Mouse (Mus musculus) heart, adult 2 months (tissue): ENCODE measurements around the gene Dchs1. TPM values are rescaled to one million over a fixed set of nuclear protein-coding genes. Genes with fewer than 3 reads are reported as not detected.

Source experiments
- DNase-seq, 2 experiments: peaks; one replicate each; pipeline ENCODE4 v3.0.0; 2021
- H3K27ac ChIP-seq: fragments of 200-600 bp; 2 replicates; pipeline ENCODE4 v1.8.1; 2022
- H3K27me3 ChIP-seq: fragments of 200-500 bp; 2 replicates; pipeline ENCODE4 v1.6.1; 2012; ENCODE audit warnings: mild to moderate bottlenecking, low read length, inconsistent platforms, mixed read lengths; ENCODE audit not compliant: control insufficient read depth, insufficient read depth
- H3K36me3 ChIP-seq: fragments of 200-500 bp; 2 replicates; pipeline ENCODE4 v1.6.1; 2012; ENCODE audit warnings: low read length, inconsistent platforms; ENCODE audit not compliant: control insufficient read depth, insufficient read depth
- H3K4me1 ChIP-seq: fragments of 200-500 bp; 2 replicates; pipeline ENCODE4 v1.6.1; 2011; ENCODE audit warnings: low read length; ENCODE audit not compliant: control insufficient read depth, insufficient read depth
- H3K4me3 ChIP-seq: fragments of 200-600 bp; 2 replicates; pipeline ENCODE4 v1.8.1; 2022
- H3K79me2 ChIP-seq: fragments of 200-500 bp; replicated peaks from 2 replicates; pipeline ENCODE4 v1.6.1; 2012; ENCODE audit warnings: mild to moderate bottlenecking, inconsistent platforms, low read length, moderate library complexity, mixed read lengths; ENCODE audit not compliant: control insufficient read depth, insufficient read depth
- H3K9ac ChIP-seq: fragments of 200-500 bp; 2 replicates; pipeline ENCODE4 v1.6.1; 2012; ENCODE audit warnings: low read depth, mild to moderate bottlenecking, control low read depth, inconsistent platforms, low read length, mixed read lengths
- CTCF ChIP-seq: fragments of 200-600 bp; IDR thresholded peaks from 2 replicates; pipeline ENCODE4 v1.8.1; 2022; ENCODE audit warnings: antibody characterized with exemption, mild to moderate bottlenecking, moderate library complexity
- EP300 ChIP-seq: fragments of 200-500 bp; IDR thresholded peaks from 2 replicates; pipeline ENCODE4 v1.6.1; 2011; ENCODE audit warnings: low read depth, low read length, control low read depth; ENCODE audit not compliant: insufficient read depth
- POLR2A ChIP-seq: fragments of 200-500 bp; IDR thresholded peaks from 2 replicates; pipeline ENCODE4 v1.6.1; 2011; ENCODE audit warnings: mild to moderate bottlenecking, low read depth, low read length, control low read depth; ENCODE audit not compliant: insufficient read depth
- WGBS: fragments of 180-500 bp; shearing (Covaris S2); methylation state at CpG from one replicate; pipeline ENCODE4 v1.1.7; 2018; 5-methylcytosine and 5-hydroxymethylcytosine counted together
- intact Hi-C: fragments of 180-260 bp; cut with DNase I; formaldehyde crosslinking; loops from one replicate; pipeline ENCODE4 v1.15.1; 2025
- polyA plus RNA-seq: library from polyadenylated mRNA; depleted of rRNA; stranded (reverse); fragments of >200 nt; gene quantifications from 2 replicates; pipeline ENCODE4 v1.2.3, GENCODE M21; 2012; rRNA removed
- total RNA-seq, 2 experiments: library from RNA; stranded (reverse); gene quantifications; 2 replicates each; pipeline ENCODE4 v1.2.3; 2021

Gene Dchs1
- total and polyA plus RNA-seq, 3 experiments = 7.2 to 8.5 (median 8.0) TPM

GRCm38 (mm10) chr7:105726144-105726979 is 61.1 kb downstream of the Dchs1 start:
- H3K36me3 ChIP-seq = peaks cover 5% of the 10 kb centered on the region; the same call in 1 of the 2 replicates
- no peak overlapping the region for H3K9ac ChIP-seq
- WGBS = 72% methylated on average over 4 of the region's 4 CpGs
- intact Hi-C loops = loop anchor here (1.0 kb wide), 2 partner anchors 85 to 92 kb away; partner anchors contain the start of gene Mrpl17
- TF ChIP-seq CTCF = peak; percentile 97
- TF ChIP-seq POLR2A = peak; percentile 29; the same call in 1 of the 2 replicates
- TF ChIP-seq EP300 = no peak
- peak; percentile 40 for DNase-seq
- H3K27ac ChIP-seq = no peak overlapping the region
- no peaks in the 10 kb centered on the region for H3K27me3 ChIP-seq
- peaks cover 1% of the 10 kb centered on the region for H3K4me1 ChIP-seq
- H3K4me3 ChIP-seq = no peak overlapping the region
- no peaks in the 10 kb centered on the region for H3K79me2 ChIP-seq

GRCm38 (mm10) chr7:105721916-105722315 is 65.5 kb downstream of the Dchs1 start:
- H3K27me3 ChIP-seq = no peaks in the 10 kb centered on the region
- 67% methylated on average over 2 of the region's 2 CpGs for WGBS
- DNase-seq = no peak
- H3K36me3 ChIP-seq = no peaks in the 10 kb centered on the region
- TF ChIP-seq CTCF = no peak
- TF ChIP-seq POLR2A = no peak
- no peak for TF ChIP-seq EP300
- H3K79me2 ChIP-seq = no peaks in the 10 kb centered on the region
- no peak overlapping the region for H3K27ac ChIP-seq
- H3K4me1 ChIP-seq = peaks cover 1% of the 10 kb centered on the region; the same call in 1 of the 2 replicates
- intact Hi-C loops = no loop called here
- no peak overlapping the region for H3K4me3 ChIP-seq
- H3K9ac ChIP-seq = no peak overlapping the region

- no peaks in the 10 kb centered on the region for H3K36me3 ChIP-seq
- no peaks in the 10 kb centered on the region for H3K79me2 ChIP-seq
- no peak overlapping the region for H3K4me3 ChIP-seq
- H3K4me1 ChIP-seq = no peaks in the 10 kb centered on the region
- no peak overlapping the region for H3K27ac ChIP-seq
- peak; percentile 13; the same call in 1 of the 2 replicates for TF ChIP-seq CTCF
- TF ChIP-seq POLR2A = no peak
- no peak for DNase-seq
- H3K27me3 ChIP-seq = no peaks in the 10 kb centered on the region
- H3K9ac ChIP-seq = no peak overlapping the region
- intact Hi-C loops = no loop called here
- 60% methylated on average over 3 of the region's 3 CpGs for WGBS
These were observed 72.1 kb downstream of the Dchs1 start for GRCm38 (mm10) chr7:105715366-105715765.

- DNase-seq = no peak
- H3K27me3 ChIP-seq = no peaks in the 10 kb centered on the region
- H3K4me1 ChIP-seq = no peaks in the 10 kb centered on the region
- H3K4me3 ChIP-seq = no peak overlapping the region
- 86% methylated on average over 5 of the region's 5 CpGs for WGBS
- H3K36me3 ChIP-seq = no peaks in the 10 kb centered on the region
- no peak overlapping the region for H3K27ac ChIP-seq
- H3K9ac ChIP-seq = no peak overlapping the region
- no peaks in the 10 kb centered on the region for H3K79me2 ChIP-seq
- TF ChIP-seq CTCF (no peak), POLR2A (no peak), EP300 (no peak)
- intact Hi-C loops = no loop called here
These were observed 78.7 kb downstream of the Dchs1 start for GRCm38 (mm10) chr7:105708733-105709132.

GRCm38 (mm10) chr7:105703816-105704215 is 83.6 kb downstream of the Dchs1 start:
- intact Hi-C loops = no loop called here
- 75% methylated on average over 4 of the region's 4 CpGs for WGBS
- TF ChIP-seq CTCF (no peak), EP300 (no peak), POLR2A (no peak)
- Histone ChIP-seq H3K36me3 (no peaks in the 10 kb centered on the region), H3K9ac (no peak overlapping the region), H3K4me3 (no peak overlapping the region), H3K27ac (no peak overlapping the region), H3K27me3 (no peaks in the 10 kb centered on the region), H3K4me1 (no peaks in the 10 kb centered on the region), H3K79me2 (no peaks in the 10 kb centered on the region)
- DNase-seq = no peak

- Histone ChIP-seq H3K9ac (no peak overlapping the region), H3K27me3 (no peaks in the 10 kb centered on the region), H3K4me1 (no peaks in the 10 kb centered on the region), H3K36me3 (no peaks in the 10 kb centered on the region), H3K79me2 (no peaks in the 10 kb centered on the region), H3K4me3 (no peak overlapping the region), H3K27ac (no peak overlapping the region)
- no peak for DNase-seq
- no peak for TF ChIP-seq POLR2A
- no peak for TF ChIP-seq EP300
- TF ChIP-seq CTCF = no peak
- intact Hi-C loops = no loop called here
- WGBS = 83% methylated on average over 16 of the region's 16 CpGs
These were observed 84.3 kb downstream of the Dchs1 start for GRCm38 (mm10) chr7:105703184-105703583.

Other genes with a start within 250 kb of the Dchs1 start
- 100 to 1,000 TPM; 154 to 186 TPM for gene Smpd1, start 233.3 kb downstream of the Dchs1 start, total RNA-seq
- gene Smpd1, start 233.3 kb downstream of the Dchs1 start, polyA plus RNA-seq = 190 and 211 TPM in 2 replicates
- 100 to 1,000 TPM; 123 to 147 TPM for gene Apbb1, start 206.0 kb downstream of the Dchs1 start, total RNA-seq
- gene Apbb1, start 206.0 kb downstream of the Dchs1 start, polyA plus RNA-seq = 259 and 333 TPM in 2 replicates
- under 1 TPM in 1 of 2 experiments, not detected in 1; 0.16 TPM for gene Hpx, start 187.5 kb downstream of the Dchs1 start, total RNA-seq
- 0.33 and 1.9 TPM in 2 replicates for gene Hpx, start 187.5 kb downstream of the Dchs1 start, polyA plus RNA-seq
- 10 to 100 TPM; 20.5 to 23.0 TPM for gene Trim3, start 154.1 kb downstream of the Dchs1 start, total RNA-seq
- 39.8 and 41.1 TPM in 2 replicates for gene Trim3, start 154.1 kb downstream of the Dchs1 start, polyA plus RNA-seq
- gene Timm10b, start 147.6 kb downstream of the Dchs1 start, total RNA-seq = 10 to 100 TPM; 70.8 to 78.5 TPM
- 83.6 and 92.9 TPM in 2 replicates for gene Timm10b, start 147.6 kb downstream of the Dchs1 start, polyA plus RNA-seq
- 10 to 100 TPM; 13.6 TPM for gene Arfip2, start 147.2 kb downstream of the Dchs1 start, total RNA-seq
- gene Arfip2, start 147.2 kb downstream of the Dchs1 start, polyA plus RNA-seq = 30.4 and 40.1 TPM in 2 replicates
- 1 to 10 TPM in 1 of 2 experiments, under 1 TPM in 1; 0.78 to 2.0 TPM for gene Gm45799, start 147.1 kb downstream of the Dchs1 start, total RNA-seq
- gene Gm45799, start 147.1 kb downstream of the Dchs1 start, polyA plus RNA-seq = 66.7 and 188 TPM in 2 replicates
- gene Dnhd1, start 136.8 kb downstream of the Dchs1 start, total RNA-seq = under 1 TPM; 0.14 to 0.29 TPM
- 1.1 and 1.3 TPM in 2 replicates for gene Dnhd1, start 136.8 kb downstream of the Dchs1 start, polyA plus RNA-seq
- gene Ilk, start 51.1 kb downstream of the Dchs1 start, total RNA-seq = 10 to 100 TPM; 81.4 to 84.4 TPM
- gene Ilk, start 51.1 kb downstream of the Dchs1 start, polyA plus RNA-seq = 127 and 168 TPM in 2 replicates
- gene Rrp8, start 50.3 kb downstream of the Dchs1 start, total RNA-seq = 10 to 100 TPM in 1 of 2 experiments, 1 to 10 TPM in 1; 9.2 to 10.8 TPM
- gene Rrp8, start 50.3 kb downstream of the Dchs1 start, polyA plus RNA-seq = 4.4 and 8.0 TPM in 2 replicates
- 100 to 1,000 TPM; 110 to 115 TPM for gene Taf10, start 43.3 kb downstream of the Dchs1 start, total RNA-seq
- gene Taf10, start 43.3 kb downstream of the Dchs1 start, polyA plus RNA-seq = 158 and 176 TPM in 2 replicates
- gene Tpp1, start 35.4 kb downstream of the Dchs1 start, total RNA-seq = 10 to 100 TPM; 42.1 to 50.3 TPM
- 66.1 and 90.0 TPM in 2 replicates for gene Tpp1, start 35.4 kb downstream of the Dchs1 start, polyA plus RNA-seq
- 100 to 1,000 TPM in 1 of 2 experiments, 10 to 100 TPM in 1; 93.1 to 133 TPM for gene Mrpl17, start 23.4 kb upstream of the Dchs1 start, total RNA-seq
- 139 and 144 TPM in 2 replicates for gene Mrpl17, start 23.4 kb upstream of the Dchs1 start, polyA plus RNA-seq
- gene Gm4070, start 166.3 kb upstream of the Dchs1 start, total RNA-seq = 10 to 100 TPM; 17.1 to 20.0 TPM
- gene Gm4070, start 166.3 kb upstream of the Dchs1 start, polyA plus RNA-seq = 3.4 and 11.2 TPM in 2 replicates